Mouse (Mus musculus) limb, embryonic 14.5 days (tissue): ENCODE measurements around the gene Nostrin. TPM values are rescaled to one million over a fixed set of nuclear protein-coding genes. Genes with fewer than 3 reads are reported as not detected.

Experiments
- ATAC-seq: fragments of 200-750 bp; cut with Nextera tagmentation; 2 replicates; pipeline ENCODE4 v1.8.0; 2017; ENCODE audit warnings: low read depth, moderate number of reproducible peaks, moderate TSS enrichment; ENCODE audit not compliant: low FRiP score
- DNase-seq: peaks from one replicate; pipeline ENCODE4 v3.0.0-alpha.2; 2015; ENCODE audit warnings: low spot score
- H3K27ac ChIP-seq: fragments of 300-500 bp; sonication (generic); replicated peaks from 2 replicates; pipeline ENCODE4 v1.5.1; 2014; ENCODE audit warnings: low read depth, mild to moderate bottlenecking, low read length, moderate library complexity, mixed read lengths
- H3K27me3 ChIP-seq: fragments of 300-500 bp; sonication (generic); 2 replicates; pipeline ENCODE4 v1.6.1; 2014; ENCODE audit warnings: low read length, mixed read lengths; ENCODE audit not compliant: control insufficient read depth, insufficient read depth
- H3K36me3 ChIP-seq: fragments of 300-500 bp; sonication (generic); 2 replicates; pipeline ENCODE4 v1.6.1; 2014; ENCODE audit warnings: mild to moderate bottlenecking, low read length, moderate library complexity, mixed read lengths; ENCODE audit not compliant: control insufficient read depth, insufficient read depth
- H3K4me1 ChIP-seq: fragments of 300-500 bp; sonication (generic); 2 replicates; pipeline ENCODE4 v1.6.1; 2014; ENCODE audit warnings: antibody characterized with exemption, low read length, mixed read lengths; ENCODE audit not compliant: control insufficient read depth, insufficient read depth
- H3K4me2 ChIP-seq: fragments of 300-500 bp; sonication (generic); replicated peaks from 2 replicates; pipeline ENCODE4 v1.6.1; 2014; ENCODE audit warnings: low read depth, mild to moderate bottlenecking, low read length, moderate library complexity; ENCODE audit not compliant: severe bottlenecking
- H3K4me3 ChIP-seq: fragments of 300-500 bp; sonication (generic); replicated peaks from 2 replicates; pipeline ENCODE4 v1.5.1; 2014; ENCODE audit warnings: low read length
- H3K9ac ChIP-seq: fragments of 300-500 bp; sonication (generic); 2 replicates; pipeline ENCODE4 v1.6.1; 2014; ENCODE audit warnings: mild to moderate bottlenecking, low read depth, low read length, moderate library complexity; ENCODE audit not compliant: severe bottlenecking
- H3K9me3 ChIP-seq: fragments of 300-500 bp; sonication (generic); 2 replicates; pipeline ENCODE4 v1.6.1; 2016; ENCODE audit warnings: low read length; ENCODE audit not compliant: control insufficient read depth
- POLR2A ChIP-seq: fragments of 200-500 bp; IDR thresholded peaks from 2 replicates; pipeline ENCODE4 v1.8.0; 2012; ENCODE audit warnings: inconsistent platforms, mild to moderate bottlenecking, moderate library complexity, borderline replicate concordance; ENCODE audit not compliant: insufficient read depth, insufficient read length; ENCODE audit errors: extremely low read depth
- WGBS: fragments of 180-500 bp; shearing (Covaris S2); extraction: QIAGEN DNeasy Blood & Tissue Kit; methylation state at CpG from one replicate; pipeline ENCODE4 v1.1.7; 2014; 5-methylcytosine and 5-hydroxymethylcytosine counted together
- polyA plus RNA-seq, 2 experiments: library from polyadenylated mRNA; depleted of rRNA in 1 of 2; stranded (reverse) in 1 of 2; unstranded in 1 of 2; fragments of >200 nt; fragmentation: Nextera tagmentation in 1 of 2; extraction: Ambion mirVana in 1 of 2; gene quantifications; 2 replicates each; pipeline versions ENCODE4 v1.2.1 to v1.2.3; 2012 to 2014

Nostrin gene
- polyA plus RNA-seq (2012; rRNA removed), result 0.45 TPM in 2 replicates
- polyA plus RNA-seq (2014; fragmentation: Nextera tagmentation; extraction: Ambion mirVana), result 0.80 and 1.2 TPM in 2 replicates

DNA sequence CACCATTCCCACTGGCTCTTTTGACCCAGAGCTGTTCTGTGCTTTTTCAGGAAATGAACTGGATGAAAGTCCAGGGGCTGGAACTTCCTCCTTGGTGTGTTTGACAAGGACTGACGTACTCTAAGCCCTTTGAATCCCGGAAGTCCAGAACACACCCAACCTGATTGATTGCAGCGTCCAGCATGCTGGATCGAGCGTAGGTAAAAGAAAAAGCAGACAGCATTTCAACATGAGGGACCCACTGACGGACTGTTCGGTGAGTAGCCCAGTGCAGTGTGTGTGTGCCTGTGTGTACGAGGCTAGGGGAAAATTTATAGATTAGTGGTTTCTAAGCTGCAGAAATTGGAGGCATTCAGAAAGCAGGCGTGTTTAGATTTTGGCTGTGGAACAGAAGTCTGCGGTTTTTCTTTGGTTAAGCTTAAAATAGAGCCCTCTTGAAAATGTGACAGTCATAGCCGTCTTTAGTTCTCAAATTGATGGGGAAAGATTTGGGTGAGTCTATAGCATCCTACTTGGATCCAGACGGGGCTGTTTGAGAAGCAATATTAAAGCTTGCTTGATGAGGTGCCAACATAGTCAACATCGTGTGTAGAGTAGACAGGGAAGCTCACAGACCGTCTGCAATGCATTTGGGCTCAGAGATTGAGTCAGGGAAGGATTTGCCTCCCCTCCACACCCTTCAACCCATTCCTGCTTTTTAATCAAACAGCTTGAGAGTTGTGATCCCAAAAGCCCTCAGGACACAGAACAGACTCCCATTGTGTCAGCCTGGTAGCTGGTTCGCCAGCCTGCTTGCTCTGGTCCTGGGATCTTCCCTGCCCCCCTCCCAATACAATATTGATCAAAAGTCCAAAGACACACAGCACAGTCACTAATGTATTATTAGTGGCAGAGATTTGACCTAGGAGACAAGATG is at the start of gene Nostrin:
Nostrin (plus strand) TSS at position 140 of the 916 bp plus-strand sequence.
- no peak within 1 kb of the TSS for H3K27ac ChIP-seq
- H3K4me2 ChIP-seq, result peak within 1 kb of the TSS; percentile 7; the same call in 1 of the 2 replicates
- DNase-seq (no peak), ATAC-seq (no peak)
- WGBS, result 49% methylated on average over 15 of the region's 15 CpGs
- H3K9me3 ChIP-seq, result no peaks in the 10 kb centered on the region
- H3K36me3 ChIP-seq, result no peaks in the 10 kb centered on the region
- H3K4me3 ChIP-seq, result 0 out of 2 replicates have a peak within 1 kb of the TSS, but pooled peaks have one; percentile 5
- no peaks in the 10 kb centered on the region for H3K4me1 ChIP-seq
- TF ChIP-seq POLR2A, result no peak
- H3K9ac ChIP-seq, result no peak within 1 kb of the TSS
- H3K27me3 ChIP-seq, result no peaks in the 10 kb centered on the region

DNA sequence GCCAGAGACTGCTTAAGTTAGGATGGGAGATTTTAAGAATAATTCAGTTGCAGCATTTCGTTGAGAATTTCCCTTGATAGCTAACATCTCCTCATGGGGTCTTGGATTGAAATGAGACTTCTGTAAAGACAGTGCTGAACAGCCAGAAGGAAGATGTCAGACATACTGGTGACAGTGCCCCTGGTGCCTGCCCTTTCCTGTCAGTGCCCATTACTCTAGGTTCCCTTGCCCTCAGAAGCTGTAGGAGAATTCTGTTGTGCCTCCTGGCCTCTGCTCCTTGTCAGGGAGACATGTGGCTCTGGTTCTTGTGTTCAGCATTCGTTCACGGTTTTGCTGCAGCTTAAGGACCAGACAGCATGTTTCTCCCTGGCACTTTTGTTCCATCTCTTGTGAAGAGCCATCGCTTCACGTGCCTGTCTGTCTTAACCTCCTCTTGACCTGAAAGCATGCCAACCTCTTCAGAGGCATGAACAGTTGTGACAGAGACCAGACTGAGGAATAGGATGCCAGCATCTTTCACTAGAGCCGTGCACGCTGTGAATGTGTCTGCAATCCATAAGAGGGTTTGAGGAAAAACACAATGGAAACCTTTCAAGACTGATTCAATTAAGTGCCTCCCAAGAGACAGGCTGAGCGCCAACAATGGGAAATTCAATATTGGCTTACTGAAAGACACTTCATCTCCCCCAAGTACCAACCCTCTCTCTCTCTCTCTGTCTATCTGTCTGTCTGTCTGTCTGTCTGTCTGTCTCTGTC is 48.9 kb upstream of the Nostrin start:
- 73% methylated on average over 8 of the region's 8 CpGs for WGBS
- ATAC-seq, result no peak
- no peak overlapping the region for H3K9ac ChIP-seq
- DNase-seq, result no peak
- peaks cover 2% of the 10 kb centered on the region; the same call in 1 of the 2 replicates for H3K36me3 ChIP-seq
- H3K4me1 ChIP-seq, result 0 out of 2 replicates have a peak, but pooled peaks cover 5% of the 10 kb centered on the region
- no peaks in the 10 kb centered on the region for H3K9me3 ChIP-seq
- H3K27me3 ChIP-seq, result no peaks in the 10 kb centered on the region
- no peak for TF ChIP-seq POLR2A
- no peak overlapping the region for H3K4me3 ChIP-seq
- no peak overlapping the region for H3K4me2 ChIP-seq
- H3K27ac ChIP-seq, result no peak overlapping the region

DNA sequence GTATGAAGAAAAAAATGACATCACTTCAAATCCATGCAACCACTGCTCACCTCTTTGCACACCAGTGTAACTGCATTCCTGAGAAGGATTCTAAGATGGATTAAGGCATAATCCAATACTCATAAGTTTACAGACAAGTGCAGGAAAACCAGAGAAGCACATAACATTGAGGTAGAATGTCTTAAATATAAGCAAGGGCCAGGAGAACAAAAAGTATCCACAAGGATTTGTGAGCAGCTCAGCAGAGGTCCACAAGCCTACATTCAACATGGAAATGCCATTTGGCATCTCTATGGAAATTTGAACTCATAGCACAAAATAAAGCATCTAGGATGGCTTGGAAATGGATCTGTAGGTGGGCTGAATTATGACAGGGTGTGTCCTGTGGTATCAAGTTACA is 39.8 kb upstream of the Nostrin start:
- Histone ChIP-seq H3K27ac (no peak overlapping the region), H3K4me2 (no peak overlapping the region), H3K4me1 (no peaks in the 10 kb centered on the region), H3K4me3 (no peak overlapping the region), H3K9ac (no peak overlapping the region), H3K36me3 (no peaks in the 10 kb centered on the region), H3K9me3 (no peaks in the 10 kb centered on the region), H3K27me3 (no peaks in the 10 kb centered on the region)
- DNase-seq (no peak), ATAC-seq (no peak)
- no peak for TF ChIP-seq POLR2A

DNA sequence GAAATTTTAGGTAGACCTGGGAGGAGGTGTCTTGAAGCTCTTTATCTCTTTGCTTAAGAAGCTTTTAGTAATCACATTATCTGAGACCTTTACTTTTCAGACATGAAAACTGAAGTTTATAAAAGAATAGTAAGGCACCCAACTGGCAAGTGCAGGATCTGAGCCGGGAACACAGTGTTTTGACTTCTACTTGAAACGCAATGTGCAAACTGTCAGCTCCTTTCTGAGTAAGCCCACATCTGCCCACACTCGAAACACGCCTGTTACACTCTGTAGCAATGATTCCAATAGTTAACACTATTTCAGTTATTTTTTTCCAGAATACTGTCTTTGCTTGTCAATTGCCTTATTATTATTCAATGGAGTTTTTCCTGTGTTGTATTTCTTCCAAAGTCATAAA is 38.8 kb upstream of the Nostrin start:
- ATAC-seq, result no peak

DNA sequence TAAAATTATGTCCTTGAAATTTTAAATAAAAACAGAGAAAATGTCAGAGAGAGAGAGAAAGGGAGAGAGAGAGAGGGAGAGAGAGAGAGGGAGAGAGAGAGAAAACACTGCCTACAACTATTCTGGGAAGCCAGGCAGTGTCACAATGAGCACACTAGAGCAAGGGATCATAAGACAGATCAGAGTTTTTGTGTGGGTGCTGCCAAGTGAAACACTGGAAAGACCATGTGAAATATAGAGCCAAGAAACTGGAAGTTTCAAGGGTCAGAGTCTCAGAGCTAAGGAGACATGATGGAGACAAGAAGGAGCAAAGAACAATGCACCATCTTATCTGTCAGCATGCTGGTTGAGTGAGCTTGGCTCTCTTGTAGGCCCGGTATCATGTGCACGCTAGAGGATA is 38.1 kb upstream of the Nostrin start:
- no peak for TF ChIP-seq POLR2A
- ATAC-seq, result no peak

More for the DNA sequence above, 38.8 kb upstream of the Nostrin start:
- Histone ChIP-seq H3K4me3 (no peak overlapping the region), H3K27ac (no peak overlapping the region), H3K4me2 (no peak overlapping the region), H3K9ac (no peak overlapping the region), H3K9me3 (no peaks in the 10 kb centered on the region), H3K36me3 (no peaks in the 10 kb centered on the region), H3K4me1 (no peaks in the 10 kb centered on the region), H3K27me3 (no peaks in the 10 kb centered on the region)
- TF ChIP-seq POLR2A, result no peak
- DNase-seq, result no peak
- 86% methylated on average over 4 of the region's 4 CpGs for WGBS

More for the DNA sequence above, 38.1 kb upstream of the Nostrin start:
- 88% methylated on average over 2 of the region's 2 CpGs for WGBS
- no peak for DNase-seq
- H3K4me1 ChIP-seq, result no peaks in the 10 kb centered on the region
- no peak overlapping the region for H3K27ac ChIP-seq
- no peak overlapping the region for H3K4me2 ChIP-seq
- no peaks in the 10 kb centered on the region for H3K36me3 ChIP-seq
- no peak overlapping the region for H3K4me3 ChIP-seq
- H3K9me3 ChIP-seq, result no peaks in the 10 kb centered on the region
- no peak overlapping the region for H3K9ac ChIP-seq
- no peaks in the 10 kb centered on the region for H3K27me3 ChIP-seq
